Mouse (Mus musculus) C2C12 (cell line): ENCODE data around the gene Gm20388.

Experiments
- CEBPB ChIP-seq: IDR thresholded peaks from one replicate; pipeline ENCODE4 v1.6.1; 2011; ENCODE audit warnings: low read depth, mild to moderate bottlenecking, control low read depth, moderate library complexity
- CTCF ChIP-seq: IDR thresholded peaks from one replicate; pipeline ENCODE4 v1.5.1; 2011; ENCODE audit not compliant: control insufficient read depth, insufficient read depth, insufficient read length
- MAX ChIP-seq: IDR thresholded peaks from one replicate; pipeline ENCODE4 v1.6.1; 2011; ENCODE audit warnings: mild to moderate bottlenecking, control low read depth
- MYOG ChIP-seq: IDR thresholded peaks from one replicate; pipeline ENCODE4 v1.6.1; 2011; ENCODE audit not compliant: control insufficient read depth, insufficient read length; ENCODE audit errors: extremely low read depth
- USF1 ChIP-seq: IDR thresholded peaks from one replicate; pipeline ENCODE4 v1.6.1; 2011; ENCODE audit warnings: low read depth, mild to moderate bottlenecking, control low read depth, moderate library complexity

GRCm38 (mm10) chr8:123083610-123084009, 3173.0 kb downstream of the Gm20388 start:
- TF ChIP-seq CTCF = no peak
- no peak for TF ChIP-seq USF1
- TF ChIP-seq MYOG = no peak
- TF ChIP-seq CEBPB = no peak
- no peak for TF ChIP-seq MAX
